Mouse (Mus musculus): ENCODE data around the gene Olfr247. TPM values are rescaled to one million over a fixed set of nuclear protein-coding genes. Genes with fewer than 3 reads are reported as not detected.
"Not testable (repeated sequence)": the region's sequence is repeated elsewhere in the genome, so short reads cannot be mapped to it uniquely, and the experiment has no call there.

The Olfr247 gene
- not detected in 2 replicates for polyA plus RNA-seq (2011; ENCODE audit: insufficient read depth, insufficient read length, low read depth, missing spikeins)

- H3K4me1 ChIP-seq (ENCODE audit: control insufficient read depth, insufficient read depth, low read length); H3K9me3 ChIP-seq (replicated peaks; ENCODE audit: control insufficient read depth, insufficient read depth, low read length, poor library complexity, severe bottlenecking); H3K9ac ChIP-seq (ENCODE audit: low read depth, poor library complexity, severe bottlenecking); H3K27me3 ChIP-seq (ENCODE audit: control insufficient read depth, insufficient read depth, low read length, poor library complexity, severe bottlenecking); H3K36me3 ChIP-seq (ENCODE audit: control insufficient read depth, insufficient read depth, low read length, poor library complexity, severe bottlenecking); H3K4me3 ChIP-seq (ENCODE audit: low read depth, low read length); H3K27ac ChIP-seq (ENCODE audit: insufficient read depth, low read length): not testable (repeated sequence)
These were observed at the start of gene Olfr247 for GRCm38 (mm10) chr10:129976040-129976439. Olfr247 (minus strand) TSS chr10:129976140.

- Histone ChIP-seq H3K9ac (ENCODE audit: low read depth, poor library complexity, severe bottlenecking) (no peak within 1 kb of the TSS), H3K4me3 (ENCODE audit: low read depth, low read length) (no peak within 1 kb of the TSS), H3K9me3 (replicated peaks; ENCODE audit: control insufficient read depth, insufficient read depth, low read length, poor library complexity, severe bottlenecking) (no peaks in the 10 kb centered on the region), H3K36me3 (ENCODE audit: control insufficient read depth, insufficient read depth, low read length, poor library complexity, severe bottlenecking) (no peaks in the 10 kb centered on the region), H3K4me1 (ENCODE audit: control insufficient read depth, insufficient read depth, low read length) (no peaks in the 10 kb centered on the region), H3K27me3 (ENCODE audit: control insufficient read depth, insufficient read depth, low read length, poor library complexity, severe bottlenecking) (no peaks in the 10 kb centered on the region), H3K27ac (ENCODE audit: insufficient read depth, low read length) (no peak within 1 kb of the TSS)
- no peak for TF ChIP-seq POLR2A (IDR thresholded peaks at IDR 0.05; ENCODE audit: insufficient read depth, low read length)
- TF ChIP-seq EP300 (IDR thresholded peaks at IDR 0.05; ENCODE audit: insufficient read depth, low read depth, low read length): no peak
- TF ChIP-seq CTCF (IDR thresholded peaks at IDR 0.05; ENCODE audit: low read depth, low read length): no peak
These were observed 36.4 kb upstream of the Olfr247 start, which contains the start of gene Olfr820 for GRCm38 (mm10) chr10:130012321-130012720. Olfr820 (plus strand) TSS chr10:130012621.

- not testable (repeated sequence) for H3K4me1 ChIP-seq (ENCODE audit: control insufficient read depth, insufficient read depth, low read length); H3K9ac ChIP-seq (ENCODE audit: low read depth, poor library complexity, severe bottlenecking); H3K4me3 ChIP-seq (ENCODE audit: low read depth, low read length); H3K36me3 ChIP-seq (ENCODE audit: control insufficient read depth, insufficient read depth, low read length, poor library complexity, severe bottlenecking); H3K27me3 ChIP-seq (ENCODE audit: control insufficient read depth, insufficient read depth, low read length, poor library complexity, severe bottlenecking)
- Histone ChIP-seq H3K9me3 (replicated peaks; ENCODE audit: control insufficient read depth, insufficient read depth, low read length, poor library complexity, severe bottlenecking) (peaks cover 24% of the 10 kb centered on the region), H3K27ac (ENCODE audit: insufficient read depth, low read length) (peak overlapping the region; percentile 80)
These were observed 29.4 kb upstream of the Olfr247 start for GRCm38 (mm10) chr10:130005366-130005765.

- TF ChIP-seq EP300 (IDR thresholded peaks at IDR 0.05; ENCODE audit: insufficient read depth, low read depth, low read length): peak; percentile 75
- H3K9me3 ChIP-seq (replicated peaks; ENCODE audit: control insufficient read depth, insufficient read depth, low read length, poor library complexity, severe bottlenecking): peaks cover 27% of the 10 kb centered on the region
- not testable (repeated sequence) for H3K4me3 ChIP-seq (ENCODE audit: low read depth, low read length)
These were observed 28.2 kb upstream of the Olfr247 start for GRCm38 (mm10) chr10:130004104-130004503.

GRCm38 (mm10) chr10:129984962-129985361, 9.0 kb upstream of the Olfr247 start, which contains the start of gene Gm10310:
Gm10310 (minus strand) TSS chr10:129985062.
- not testable (repeated sequence) for H3K9me3 ChIP-seq (replicated peaks; ENCODE audit: control insufficient read depth, insufficient read depth, low read length, poor library complexity, severe bottlenecking); H3K36me3 ChIP-seq (ENCODE audit: control insufficient read depth, insufficient read depth, low read length, poor library complexity, severe bottlenecking)

More at GRCm38 (mm10) chr10:130004104-130004503, 28.2 kb upstream of the Olfr247 start:
- H3K27ac ChIP-seq (ENCODE audit: insufficient read depth, low read length): peak overlapping the region; percentile 88; the same call in 1 of the 2 replicates
- H3K27me3 ChIP-seq (ENCODE audit: control insufficient read depth, insufficient read depth, low read length, poor library complexity, severe bottlenecking); H3K36me3 ChIP-seq (ENCODE audit: control insufficient read depth, insufficient read depth, low read length, poor library complexity, severe bottlenecking); H3K4me1 ChIP-seq (ENCODE audit: control insufficient read depth, insufficient read depth, low read length); H3K9ac ChIP-seq (ENCODE audit: low read depth, poor library complexity, severe bottlenecking): not testable (repeated sequence)

GRCm38 (mm10) chr10:129981867-129982266, 5.9 kb upstream of the Olfr247 start:
- H3K9ac ChIP-seq (ENCODE audit: low read depth, poor library complexity, severe bottlenecking); H3K4me1 ChIP-seq (ENCODE audit: control insufficient read depth, insufficient read depth, low read length); H3K9me3 ChIP-seq (replicated peaks; ENCODE audit: control insufficient read depth, insufficient read depth, low read length, poor library complexity, severe bottlenecking); H3K27ac ChIP-seq (ENCODE audit: insufficient read depth, low read length); H3K36me3 ChIP-seq (ENCODE audit: control insufficient read depth, insufficient read depth, low read length, poor library complexity, severe bottlenecking); H3K4me3 ChIP-seq (ENCODE audit: low read depth, low read length); H3K27me3 ChIP-seq (ENCODE audit: control insufficient read depth, insufficient read depth, low read length, poor library complexity, severe bottlenecking): not testable (repeated sequence)

More at GRCm38 (mm10) chr10:129984962-129985361, 9.0 kb upstream of the Olfr247 start, which contains the start of gene Gm10310:
- H3K4me1 ChIP-seq (ENCODE audit: control insufficient read depth, insufficient read depth, low read length); H3K4me3 ChIP-seq (ENCODE audit: low read depth, low read length); H3K27me3 ChIP-seq (ENCODE audit: control insufficient read depth, insufficient read depth, low read length, poor library complexity, severe bottlenecking); H3K27ac ChIP-seq (ENCODE audit: insufficient read depth, low read length); H3K9ac ChIP-seq (ENCODE audit: low read depth, poor library complexity, severe bottlenecking): not testable (repeated sequence)

GRCm38 (mm10) chr10:129972994-129973393, 2.9 kb downstream of the Olfr247 start:
- H3K4me1 ChIP-seq (ENCODE audit: control insufficient read depth, insufficient read depth, low read length); H3K4me3 ChIP-seq (ENCODE audit: low read depth, low read length); H3K9ac ChIP-seq (ENCODE audit: low read depth, poor library complexity, severe bottlenecking); H3K27ac ChIP-seq (ENCODE audit: insufficient read depth, low read length); H3K36me3 ChIP-seq (ENCODE audit: control insufficient read depth, insufficient read depth, low read length, poor library complexity, severe bottlenecking); H3K27me3 ChIP-seq (ENCODE audit: control insufficient read depth, insufficient read depth, low read length, poor library complexity, severe bottlenecking); H3K9me3 ChIP-seq (replicated peaks; ENCODE audit: control insufficient read depth, insufficient read depth, low read length, poor library complexity, severe bottlenecking): not testable (repeated sequence)

- not testable (repeated sequence) for H3K4me1 ChIP-seq (ENCODE audit: control insufficient read depth, insufficient read depth, low read length); H3K27me3 ChIP-seq (ENCODE audit: control insufficient read depth, insufficient read depth, low read length, poor library complexity, severe bottlenecking); H3K27ac ChIP-seq (ENCODE audit: insufficient read depth, low read length); H3K9me3 ChIP-seq (replicated peaks; ENCODE audit: control insufficient read depth, insufficient read depth, low read length, poor library complexity, severe bottlenecking); H3K36me3 ChIP-seq (ENCODE audit: control insufficient read depth, insufficient read depth, low read length, poor library complexity, severe bottlenecking); H3K9ac ChIP-seq (ENCODE audit: low read depth, poor library complexity, severe bottlenecking); H3K4me3 ChIP-seq (ENCODE audit: low read depth, low read length)
These were observed 8.8 kb downstream of the Olfr247 start, which contains the start of gene Olfr819 for GRCm38 (mm10) chr10:129967166-129967565. Olfr819 (minus strand) TSS chr10:129967266.

GRCm38 (mm10) chr10:129966232-129966631, 9.7 kb downstream of the Olfr247 start:
- not testable (repeated sequence) for H3K4me1 ChIP-seq (ENCODE audit: control insufficient read depth, insufficient read depth, low read length); H3K27ac ChIP-seq (ENCODE audit: insufficient read depth, low read length); H3K9ac ChIP-seq (ENCODE audit: low read depth, poor library complexity, severe bottlenecking); H3K9me3 ChIP-seq (replicated peaks; ENCODE audit: control insufficient read depth, insufficient read depth, low read length, poor library complexity, severe bottlenecking); H3K36me3 ChIP-seq (ENCODE audit: control insufficient read depth, insufficient read depth, low read length, poor library complexity, severe bottlenecking); H3K4me3 ChIP-seq (ENCODE audit: low read depth, low read length); H3K27me3 ChIP-seq (ENCODE audit: control insufficient read depth, insufficient read depth, low read length, poor library complexity, severe bottlenecking)
